9 mouse cellular contexts compared by ENCODE assay signal in the genomic region with DNA sequence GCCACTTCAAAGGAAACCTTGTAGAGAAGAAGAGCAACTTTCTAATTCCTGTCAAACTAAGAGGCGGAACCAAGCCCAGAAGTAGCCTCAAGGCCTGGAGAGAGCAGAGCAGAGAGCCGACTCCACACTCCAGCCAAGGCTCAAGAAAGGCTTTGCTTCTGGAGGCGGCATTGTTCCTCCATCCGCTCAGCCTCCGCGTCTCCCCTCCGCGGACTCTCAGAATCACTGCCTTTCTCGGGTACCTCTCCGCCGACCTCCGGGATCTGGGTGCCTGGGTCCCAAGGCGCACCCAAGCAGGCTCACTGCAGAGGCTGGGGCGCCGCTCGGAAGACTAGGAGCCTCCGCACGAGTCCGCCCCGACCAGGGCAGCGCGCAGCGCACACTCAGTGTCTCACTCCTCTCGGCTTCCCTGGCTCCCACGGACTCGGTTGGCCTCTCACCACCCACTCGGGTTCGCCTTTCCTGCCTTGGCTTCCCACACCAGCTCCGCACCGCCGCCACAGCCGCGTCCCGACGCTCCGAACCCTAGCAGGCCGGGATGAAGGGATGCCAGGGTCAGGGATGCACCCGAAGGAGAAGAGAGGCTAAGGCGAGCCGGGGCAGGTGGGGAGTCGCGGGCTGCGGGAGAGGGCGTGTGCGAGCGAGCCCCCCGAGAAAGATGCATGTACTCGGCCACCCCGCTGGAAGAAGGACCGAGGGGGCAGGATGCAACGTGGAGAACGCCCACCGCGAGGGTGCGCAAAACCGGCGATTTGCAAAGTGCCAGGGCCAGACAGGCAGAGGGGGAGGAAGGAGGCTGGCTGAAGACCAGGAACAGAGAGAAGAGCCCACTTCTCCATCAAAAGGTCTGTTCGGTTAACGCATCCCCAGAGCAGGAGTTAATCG. TPM values are rescaled to one million over a fixed set of nuclear protein-coding genes. Genes with fewer than 3 reads are reported as not detected.
DNase-seq lines count a peak whose midpoint lies in the region; ATAC-seq and TF ChIP-seq lines count a peak whose summit lies in the region.
"Had no signal": no experiment of that assay in that cellular context is flagged by ENCODE, and none has a peak within 500 bp of the region (broad histone marks: within the 10 kb centered on the region; RNA-seq: fewer than 3 reads in every experiment).

No protein-coding gene starts in this region.

- 1% methylated on average over 59 of the region's 60 CpGs for WGBS in forebrain, postnatal 0 days
- under 1% methylated on average over 60 of the region's 60 CpGs for WGBS in midbrain, embryonic 14.5 days

- H3K4me1 ChIP-seq in forebrain, postnatal 0 days (ENCODE audit: insufficient read depth): peaks cover 4% of the 10 kb centered on the region; the same call in 1 of the 2 replicates
- H3K4me1 ChIP-seq in midbrain, embryonic 14.5 days (ENCODE audit: control insufficient read depth, insufficient read depth, low read length): peaks cover 8% of the 10 kb centered on the region; the same call in 1 of the 2 replicates

- no peaks in the 10 kb centered on the region for H3K27me3 ChIP-seq in forebrain, postnatal 0 days (ENCODE audit: insufficient read depth, low read length)
- H3K27me3 ChIP-seq in midbrain, embryonic 14.5 days (ENCODE audit: control insufficient read depth, insufficient read depth, low read length): no peaks in the 10 kb centered on the region

- H3K27ac ChIP-seq in forebrain, postnatal 0 days (ENCODE audit: low read depth, low read length): peak overlapping the region; percentile 86
- peak overlapping the region; percentile 86 for H3K27ac ChIP-seq in midbrain, embryonic 14.5 days (replicated peaks; ENCODE audit: low read depth, low read length)

- H3K9ac ChIP-seq in forebrain, postnatal 0 days: peak overlapping the region; percentile 67
- H3K9ac ChIP-seq in midbrain, embryonic 14.5 days (replicated peaks; ENCODE audit: low read length): peak overlapping the region; percentile 85

- peak overlapping the region; percentile 86 for H3K4me2 ChIP-seq in forebrain, postnatal 0 days (ENCODE audit: low read depth)
- H3K4me2 ChIP-seq in midbrain, embryonic 14.5 days (ENCODE audit: low read length): peak overlapping the region; percentile 92

- ATAC-seq in forebrain, postnatal 0 days: peak; percentile 84
- peak; percentile 80 for ATAC-seq in midbrain, embryonic 14.5 days (ENCODE audit: low FRiP score, low TSS enrichment)

- no peaks in the 10 kb centered on the region for H3K36me3 ChIP-seq in forebrain, postnatal 0 days (ENCODE audit: insufficient read depth)
- H3K36me3 ChIP-seq in midbrain, embryonic 14.5 days (ENCODE audit: control insufficient read depth, insufficient read depth, low read length): no peaks in the 10 kb centered on the region

- no peaks in the 10 kb centered on the region for H3K9me3 ChIP-seq in forebrain, postnatal 0 days (ENCODE audit: low read length)
- no peaks in the 10 kb centered on the region for H3K9me3 ChIP-seq in midbrain, embryonic 14.5 days (ENCODE audit: control insufficient read depth, low read length)

- peak; percentile 62 for DNase-seq in layer of hippocampus, adult 11-12 months (ENCODE audit: low spot score)
- DNase-seq in layer of hippocampus, adult 9-10 months (ENCODE audit: low spot score): no peak
- DNase-seq in cerebellum, adult 9-10 months: peak; percentile 24
- peak; percentile 75 for DNase-seq in forebrain, postnatal 0 days
- peak; percentile 76 to 81 for DNase-seq in layer of hippocampus, postnatal 14 days (ENCODE audit: low spot score in 2 of 2)
- DNase-seq in midbrain, embryonic 14.5 days: peak; percentile 82
- peak; percentile 2 for DNase-seq in yolk sac, embryonic 10.5 days (ENCODE audit: low spot score)
- no peak for DNase-seq in urinary bladder, postnatal 14 days (ENCODE audit: low spot score)

- peak overlapping the region; percentile 79 for H3K4me3 ChIP-seq in forebrain, postnatal 0 days (ENCODE audit: low read depth, low read length)
- peak overlapping the region; percentile 74 for H3K4me3 ChIP-seq in midbrain, embryonic 14.5 days (replicated peaks; ENCODE audit: low read depth, low read length)
- H3K4me3 ChIP-seq: myocyte had no signal

- TF ChIP-seq CTCF in forebrain, postnatal 0 days (IDR thresholded peaks at IDR 0.05; ENCODE audit: low read depth): peak; percentile 60

RNA-seq across cellular contexts. Expression of a gene that starts 0.8 kb away (rescaled TPM):
- total RNA-seq in forebrain, postnatal 0 days (2014; rRNA removed): 71.3 and 95.2 TPM in 2 replicates
- polyA plus RNA-seq in forebrain, postnatal 0 days (2015; fragmentation: Nextera tagmentation; extraction: Ambion mirVana): 24.3 and 33.6 TPM in 2 replicates
- total RNA-seq in layer of hippocampus, postnatal 14 days (2021): 100 to 1,000 TPM; 112 to 118 TPM
- polyA plus RNA-seq in midbrain, embryonic 14.5 days (2014; fragmentation: Nextera tagmentation; extraction: Ambion mirVana): 24.0 and 26.1 TPM in 2 replicates
- polyA plus RNA-seq: myocyte had no signal

Comparison
In these comparisons a context has a peak if more than half of its experiments do, and no peak if none do; other contexts are left out.
1. DNase-seq: peak in layer of hippocampus, adult 11-12 months (single experiment), cerebellum, adult 9-10 months (single experiment), forebrain, postnatal 0 days (single experiment), layer of hippocampus, postnatal 14 days (2 of 2), midbrain, embryonic 14.5 days (single experiment) and yolk sac, embryonic 10.5 days (single experiment); none in layer of hippocampus, adult 9-10 months (single experiment) and urinary bladder, postnatal 14 days (single experiment).